Mouse (Mus musculus) gastrocnemius, adult 8-10 months (tissue): ENCODE results near the gene Gm29735. TPM values are rescaled to one million over a fixed set of nuclear protein-coding genes. Genes with fewer than 3 reads are reported as not detected.
"Not testable (repeated sequence)": the region's sequence is repeated elsewhere in the genome, so short reads cannot be mapped to it uniquely, and the experiment has no call there.

ENCODE experiments used
- DNase-seq, 2 experiments: peaks; one replicate each; pipeline ENCODE4 v3.0.0; 2022; ENCODE audit warnings: low spot score in 2 of 2
- total RNA-seq, 4 experiments: library from RNA; stranded (reverse); gene quantifications; 2 replicates each; pipeline ENCODE4 v1.2.4; 2022

Gene Gm29735
- total RNA-seq, 4 experiments from 2014 or later = not detected

- no peak for DNase-seq
These were observed 28.1 kb downstream of the Gm29735 start for GRCm38 (mm10) chr7:142128843-142129242.

- not testable (repeated sequence) for DNase-seq
These were observed 36.3 kb downstream of the Gm29735 start, which contains the start of gene Gm45618 for GRCm38 (mm10) chr7:142120629-142121028. Gene Gm45618 (minus strand): TSS chr7:142120729.

- DNase-seq = no peak
These were observed 37.3 kb downstream of the Gm29735 start for GRCm38 (mm10) chr7:142119632-142120031.

Other genes with a start within 250 kb of the Gm29735 start
- 10 to 100 TPM; 34.6 to 38.3 (median 34.9) TPM for gene Tollip, start 238.6 kb downstream of the Gm29735 start, total RNA-seq
- gene Brsk2, start 207.4 kb downstream of the Gm29735 start, total RNA-seq = under 1 TPM in 1 of 4 experiments, not detected in 3; 0.10 TPM
- 10 to 100 TPM; 53.3 to 58.5 (median 55.9) TPM for gene Mob2, start 96.0 kb downstream of the Gm29735 start, total RNA-seq
- 10 to 100 TPM; 20.5 to 33.4 (median 27.6) TPM for gene Dusp8, start 61.3 kb downstream of the Gm29735 start, total RNA-seq
- not detected for gene Gm45618, start 36.4 kb downstream of the Gm29735 start, total RNA-seq
- not detected for gene Gm39115, start 21.1 kb downstream of the Gm29735 start, total RNA-seq
- not detected for gene Gm45337, start 12.5 kb downstream of the Gm29735 start, total RNA-seq
- gene Gm4553, start 8.6 kb upstream of the Gm29735 start, total RNA-seq = not detected
- gene Krtap5-2, start 18.9 kb upstream of the Gm29735 start, total RNA-seq = not detected
- gene Gm10153, start 33.3 kb upstream of the Gm29735 start, total RNA-seq = not detected
- gene Krtap5-3, start 44.3 kb upstream of the Gm29735 start, total RNA-seq = not detected
- not detected for gene Gm7579, start 54.7 kb upstream of the Gm29735 start, total RNA-seq
- not detected for gene Krtap5-5, start 72.9 kb upstream of the Gm29735 start, total RNA-seq
- not detected for gene Gm40460, start 84.0 kb upstream of the Gm29735 start, total RNA-seq
- gene Gm2431, start 101.2 kb upstream of the Gm29735 start, total RNA-seq = not detected
- not detected for gene Gm4559, start 117.2 kb upstream of the Gm29735 start, total RNA-seq
- not detected for gene Krtap5-1, start 140.0 kb upstream of the Gm29735 start, total RNA-seq
- gene Krtap5-4, start 146.4 kb upstream of the Gm29735 start, total RNA-seq = not detected
- 1 to 10 TPM; 1.6 to 2.4 (median 2.1) TPM for gene Ifitm10, start 216.6 kb upstream of the Gm29735 start, total RNA-seq
- gene Gm49369, start 225.6 kb upstream of the Gm29735 start, total RNA-seq = 1 to 10 TPM; 1.7 to 8.5 (median 4.8) TPM
- gene Ctsd, start 230.9 kb upstream of the Gm29735 start, total RNA-seq = 100 to 1,000 TPM; 443 to 485 (median 471) TPM